In the genomic region with DNA sequence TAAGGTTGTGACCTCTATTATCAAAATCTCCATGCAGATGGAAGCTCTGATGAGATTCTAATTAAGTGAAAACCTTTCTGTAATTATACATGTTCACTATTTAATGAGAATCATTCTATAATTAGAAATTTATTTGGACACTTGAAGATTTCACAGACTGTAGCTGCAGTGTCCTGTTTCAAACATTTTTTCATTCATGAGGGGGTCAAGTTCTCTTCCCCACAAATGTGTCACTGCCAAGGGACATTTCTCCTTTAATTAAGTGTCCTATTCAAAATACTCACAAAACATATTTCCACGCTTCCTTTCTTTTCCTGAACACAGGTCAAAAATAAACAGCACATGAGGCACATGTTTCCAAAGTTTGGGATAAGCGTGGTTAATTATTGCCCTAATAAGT, we compare ENCODE assay signal across 17 mouse cellular contexts.
"Had no signal": no experiment of that assay in that cellular context is flagged by ENCODE, and none has a peak within 500 bp of the region (broad histone marks: within the 10 kb centered on the region; RNA-seq: fewer than 3 reads in every experiment).

No protein-coding gene starts in this region.

- H3K4me2 ChIP-seq: lung, embryonic 14.5 days; midbrain, embryonic 12.5 days; neural tube, embryonic 12.5 days had no signal

- DNase-seq: lung, adult 18-20 months; lung, embryonic 14.5 days; lung, postnatal 10 days; lung, postnatal 4 days; midbrain, embryonic 14.5 days; right cerebral cortex, postnatal 25 days; right cerebral cortex, postnatal 4 days; spleen, adult 18-20 months; thymus, adult 2 months; thymus, postnatal 25 days; thymus, postnatal 4 days had no signal

- H3K4me1 ChIP-seq: midbrain, embryonic 10.5 days; neural tube, embryonic 12.5 days had no signal

- H3K36me3 ChIP-seq: midbrain, embryonic 10.5 days; midbrain, embryonic 12.5 days; neural tube, embryonic 12.5 days had no signal

- H3K27ac ChIP-seq: liver, embryonic 14.5 days; midbrain, embryonic 10.5 days; midbrain, embryonic 12.5 days; neural tube, embryonic 12.5 days had no signal

- H3K27me3 ChIP-seq: neural tube, embryonic 12.5 days had no signal

- ATAC-seq: midbrain, embryonic 16.5 days had no signal

- H3K4me3 ChIP-seq: midbrain, embryonic 10.5 days; midbrain, embryonic 12.5 days; myocyte; neural tube, embryonic 12.5 days had no signal

- H3K9ac ChIP-seq: liver, embryonic 14.5 days; lung, embryonic 14.5 days; midbrain, embryonic 12.5 days; neural tube, embryonic 12.5 days had no signal

- H3K9me3 ChIP-seq: midbrain, embryonic 10.5 days; midbrain, embryonic 12.5 days; neural tube, embryonic 12.5 days had no signal
